Mouse (Mus musculus) gastrocnemius, adult 2 months (tissue): ENCODE results near the gene Gm20388. TPM values are rescaled to one million over a fixed set of nuclear protein-coding genes. Genes with fewer than 3 reads are reported as not detected.
"Not testable (repeated sequence)": the region's sequence is repeated elsewhere in the genome, so short reads cannot be mapped to it uniquely, and the experiment has no call there.

Source experiments
- DNase-seq: peaks from one replicate; pipeline ENCODE4 v3.0.0; 2022
- H3K27ac ChIP-seq: fragments of 200-600 bp; 2 replicates; pipeline ENCODE4 v1.8.1; 2022; ENCODE audit warnings: mild to moderate bottlenecking
- H3K4me3 ChIP-seq: fragments of 200-600 bp; 2 replicates; pipeline ENCODE4 v1.8.1; 2022; ENCODE audit warnings: mild to moderate bottlenecking, moderate library complexity
- CTCF ChIP-seq: fragments of 200-600 bp; IDR thresholded peaks from 2 replicates; pipeline ENCODE4 v1.8.1; 2022; ENCODE audit warnings: antibody characterized with exemption, mild to moderate bottlenecking, moderate library complexity
- intact Hi-C: fragments of 180-260 bp; cut with DNase I; formaldehyde crosslinking; loops from one replicate; pipeline ENCODE4 v1.15.1; 2025
- total RNA-seq, 2 experiments: library from RNA; stranded (reverse); gene quantifications; 2 replicates each; pipeline ENCODE4 v1.2.3; 2021

Gene Gm20388
- total RNA-seq, 2 experiments from 2014 or later: 6.1 to 15.0 TPM

DNA sequence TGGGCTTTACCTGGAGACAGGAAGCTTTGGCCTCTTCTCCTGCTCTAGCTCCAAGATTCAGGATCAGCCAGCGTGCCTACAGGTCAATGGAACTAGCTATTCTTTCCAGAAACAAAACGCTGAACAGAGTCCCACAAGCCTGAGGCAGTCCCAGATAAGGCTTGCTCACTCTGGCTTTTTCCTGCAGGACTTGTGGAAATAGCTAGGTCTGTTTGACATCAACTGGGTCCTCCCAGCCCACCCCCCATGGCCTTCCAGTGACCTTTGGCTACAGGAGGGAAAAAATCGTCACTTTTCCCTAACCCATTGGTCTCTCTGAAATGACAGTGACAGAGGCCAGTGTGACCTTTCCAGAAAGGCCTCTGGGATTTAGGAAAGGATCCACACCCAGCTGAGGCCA is 1404.9 kb downstream of the Gm20388 start:
- no peak for DNase-seq
- Histone ChIP-seq H3K27ac (no peak overlapping the region), H3K4me3 (no peak overlapping the region)
- intact Hi-C loops: no loop called here
- TF ChIP-seq CTCF: no peak

GRCm38 (mm10) chr8:121316009-121316408 is 1405.4 kb downstream of the Gm20388 start:
- intact Hi-C loops: no loop called here
- DNase-seq: no peak
- Histone ChIP-seq H3K27ac (no peak overlapping the region), H3K4me3 (no peak overlapping the region)
- no peak for TF ChIP-seq CTCF

DNA sequence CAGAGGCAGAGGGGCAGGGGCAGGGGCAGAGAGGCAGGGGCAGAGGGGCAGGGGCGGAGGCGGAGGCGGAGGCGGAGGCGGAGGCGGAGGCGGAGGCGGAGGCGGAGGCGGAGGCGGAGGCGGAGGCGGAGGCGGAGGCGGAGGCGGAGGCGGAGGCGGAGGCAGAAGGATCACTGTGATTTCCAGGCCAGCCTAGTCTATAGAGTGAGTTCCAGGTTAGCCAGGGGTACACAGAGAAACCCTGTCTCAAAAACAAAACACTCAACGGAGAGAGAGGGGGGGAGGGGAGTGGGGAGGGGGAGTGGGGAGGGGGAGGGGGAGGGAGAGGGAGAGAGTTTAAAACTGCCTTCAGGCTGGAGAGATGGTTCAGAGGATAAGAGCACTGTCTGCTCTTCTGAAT is 1408.1 kb downstream of the Gm20388 start:
- H3K27ac ChIP-seq, H3K4me3 ChIP-seq, intact Hi-C loops, DNase-seq: not testable (repeated sequence)

GRCm38 (mm10) chr8:121319491-121319890 is 1408.8 kb downstream of the Gm20388 start:
- DNase-seq: no peak
- Histone ChIP-seq H3K27ac (no peak overlapping the region), H3K4me3 (no peak overlapping the region)
- no peak for TF ChIP-seq CTCF
- intact Hi-C loops: no loop called here

GRCm38 (mm10) chr8:121326164-121326910 is 1415.7 kb downstream of the Gm20388 start:
- TF ChIP-seq CTCF: no peak
- intact Hi-C loops: no loop called here
- no peak overlapping the region for H3K4me3 ChIP-seq
- no peak overlapping the region for H3K27ac ChIP-seq
- peak; percentile 8 for DNase-seq

- no peak for TF ChIP-seq CTCF
- intact Hi-C loops: no loop called here
- H3K4me3 ChIP-seq: no peak overlapping the region
- no peak for DNase-seq
- no peak overlapping the region for H3K27ac ChIP-seq
Observed at GRCm38 (mm10) chr8:121332436-121332835, 1421.8 kb downstream of the Gm20388 start.

DNA sequence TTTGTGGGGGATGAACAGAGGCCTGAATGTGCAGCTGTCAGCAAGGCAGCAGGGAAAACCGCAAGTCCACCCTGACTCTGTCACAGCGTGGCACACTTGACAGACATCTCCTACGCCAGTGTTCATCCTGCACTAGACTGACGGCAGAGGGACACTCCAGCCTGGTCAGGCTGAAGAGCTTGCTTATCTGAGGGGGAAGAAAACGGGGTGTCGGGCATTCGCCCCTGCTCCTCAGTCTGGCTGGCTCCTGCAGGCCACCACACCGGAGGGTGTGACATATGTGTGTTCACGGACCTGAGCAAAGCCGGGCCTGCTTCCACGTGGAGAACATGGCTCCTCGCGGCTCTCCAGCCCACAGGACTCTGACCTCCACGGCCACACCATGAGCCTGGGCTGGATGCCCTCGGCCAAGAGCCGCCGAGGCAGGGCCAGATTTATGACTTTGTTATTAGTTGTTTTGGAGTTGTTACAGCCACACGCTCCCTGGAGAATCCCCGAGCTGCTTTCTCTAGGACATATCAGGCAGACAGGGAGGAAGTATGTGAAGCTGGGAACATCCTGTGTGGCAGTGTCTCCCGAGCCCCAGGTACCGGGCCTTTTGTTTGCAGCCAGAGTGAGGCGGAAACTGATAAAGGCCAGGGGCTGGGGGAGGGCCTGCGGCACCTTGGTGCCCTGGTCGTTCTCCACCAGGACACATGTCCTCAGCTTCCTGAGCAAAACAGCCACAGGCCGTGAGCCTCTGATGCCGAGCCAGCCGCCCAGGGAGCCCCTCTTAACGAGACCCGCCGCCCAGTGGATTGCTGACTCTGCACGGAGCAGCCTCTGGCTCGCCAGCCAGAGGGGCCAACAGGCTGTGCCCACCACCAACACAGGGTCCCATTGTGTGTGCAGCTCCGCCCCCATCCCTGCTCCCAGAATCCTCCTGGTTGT is 1424.1 kb downstream of the Gm20388 start:
- no peak for DNase-seq
- Histone ChIP-seq H3K27ac (no peak overlapping the region), H3K4me3 (no peak overlapping the region)
- intact Hi-C loops: no loop called here
- TF ChIP-seq CTCF: no peak

DNA sequence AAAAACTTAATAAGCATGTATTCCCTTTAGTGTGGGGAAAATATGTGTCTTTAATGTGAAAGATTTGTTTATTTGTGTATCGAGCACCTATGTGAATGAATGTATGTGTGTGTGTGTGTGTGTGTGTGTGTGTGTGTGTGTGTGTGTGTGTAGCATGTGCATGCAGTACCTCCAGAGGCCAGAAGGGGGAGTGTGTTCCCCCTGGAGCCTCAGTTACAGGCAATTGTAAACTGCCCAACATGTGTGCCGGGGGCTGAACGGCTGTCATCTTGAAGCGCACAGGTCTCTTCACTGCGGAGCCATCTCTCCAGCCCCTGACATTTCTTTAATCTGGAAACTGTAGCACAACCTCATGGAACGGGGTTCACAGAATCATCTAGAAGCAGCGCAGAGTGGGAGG is 1425.0 kb downstream of the Gm20388 start:
- H3K27ac ChIP-seq: no peak overlapping the region
- H3K4me3 ChIP-seq: no peak overlapping the region
- TF ChIP-seq CTCF: no peak; the same call in 1 of the 2 replicates
- intact Hi-C loops: no loop called here
- no peak for DNase-seq

DNA sequence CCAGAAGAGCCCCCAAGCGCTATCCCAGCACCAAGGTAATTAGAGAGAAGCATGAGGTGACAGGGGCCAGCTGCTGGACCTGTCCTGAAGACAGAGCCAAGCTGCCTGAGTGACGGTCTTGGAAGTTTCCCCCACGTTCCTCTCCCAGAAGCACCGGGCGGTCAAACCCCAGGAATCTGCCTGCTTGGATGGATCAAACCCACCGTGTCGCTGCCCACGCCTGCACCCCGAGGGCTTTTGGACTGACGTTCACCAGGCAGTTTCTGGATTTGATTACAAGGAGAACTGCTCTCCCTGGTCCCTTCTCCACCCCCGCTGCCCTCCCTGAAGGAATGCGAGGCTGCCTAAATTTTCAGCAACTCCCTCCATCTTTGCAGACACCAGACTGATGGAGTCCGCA is 1432.3 kb downstream of the Gm20388 start:
- intact Hi-C loops: no loop called here
- no peak overlapping the region for H3K4me3 ChIP-seq
- no peak for TF ChIP-seq CTCF
- no peak overlapping the region for H3K27ac ChIP-seq
- DNase-seq: no peak

- intact Hi-C loops: no loop called here
- H3K4me3 ChIP-seq: no peak overlapping the region
- DNase-seq: no peak
- TF ChIP-seq CTCF: no peak
- H3K27ac ChIP-seq: no peak overlapping the region
Observed at GRCm38 (mm10) chr8:121344486-121344885, 1433.8 kb downstream of the Gm20388 start.

GRCm38 (mm10) chr8:121346175-121346574 is 1435.5 kb downstream of the Gm20388 start:
- intact Hi-C loops: no loop called here
- TF ChIP-seq CTCF: no peak
- Histone ChIP-seq H3K27ac (no peak overlapping the region), H3K4me3 (no peak overlapping the region)
- DNase-seq: no peak

- intact Hi-C loops: no loop called here
- DNase-seq: no peak
- no peak overlapping the region for H3K4me3 ChIP-seq
- no peak overlapping the region for H3K27ac ChIP-seq
- no peak for TF ChIP-seq CTCF
Observed at GRCm38 (mm10) chr8:121346862-121347261, 1436.2 kb downstream of the Gm20388 start.

DNA sequence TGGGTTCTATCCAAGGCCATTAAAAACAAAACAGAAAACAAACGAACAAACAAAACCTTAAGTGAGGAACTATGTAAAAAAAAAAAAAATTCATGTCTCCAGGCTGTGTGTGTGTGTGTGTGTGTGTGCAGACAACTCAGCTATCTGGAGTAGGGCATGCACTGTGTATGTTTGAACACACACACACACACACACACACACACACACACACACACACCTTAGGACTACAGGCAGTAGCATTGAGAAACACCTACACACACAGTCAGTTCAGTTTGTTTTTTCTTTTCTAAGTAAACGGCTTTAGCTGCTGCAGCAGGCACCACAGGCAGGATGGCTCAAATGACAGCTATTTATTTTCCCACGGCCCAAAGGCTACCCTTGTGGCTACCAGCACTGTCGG is 1438.4 kb downstream of the Gm20388 start:
- TF ChIP-seq CTCF: no peak
- no peak overlapping the region for H3K27ac ChIP-seq
- no peak for DNase-seq
- intact Hi-C loops: no loop called here
- H3K4me3 ChIP-seq: no peak overlapping the region

DNA sequence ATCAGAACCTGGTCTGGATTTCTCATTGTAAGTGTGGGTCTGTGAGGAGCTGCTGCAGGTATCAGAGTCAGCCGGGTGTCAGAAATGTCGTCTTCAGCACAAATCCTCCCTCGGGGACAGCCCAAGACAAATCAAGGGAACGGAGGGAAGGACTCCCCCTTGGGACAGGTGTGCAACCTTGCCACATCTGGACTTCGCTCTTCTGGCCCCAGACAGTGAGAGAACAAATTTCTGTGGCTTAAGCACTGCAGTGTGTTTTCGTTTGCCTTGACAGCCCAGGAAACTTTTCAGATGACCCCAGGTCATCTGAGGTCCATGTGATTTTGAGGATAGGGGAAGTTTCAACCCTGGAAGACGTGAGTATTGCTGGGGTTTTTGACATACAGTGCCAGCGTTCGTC is 1440.2 kb downstream of the Gm20388 start:
- no peak overlapping the region for H3K4me3 ChIP-seq
- no peak overlapping the region for H3K27ac ChIP-seq
- no peak for DNase-seq
- intact Hi-C loops: no loop called here
- TF ChIP-seq CTCF: no peak
